Mouse (Mus musculus) heart, embryonic 14.5 days (tissue): Measurements from ENCODE around the gene Tprg. TPM values are rescaled to one million over a fixed set of nuclear protein-coding genes. Genes with fewer than 3 reads are reported as not detected.

ENCODE experiments used
- ATAC-seq: fragments of 200-750 bp; cut with Nextera tagmentation; 2 replicates; pipeline ENCODE4 v1.8.0; 2017; ENCODE audit warnings: low read depth, moderate TSS enrichment; ENCODE audit not compliant: insufficient number of reproducible peaks, insufficient read depth, low FRiP score
- H3K27ac ChIP-seq, 2 experiments: fragments of 200-500 bp in 1 of 2; fragments of 300-500 bp in 1 of 2; sonication (generic) in 1 of 2; replicated peaks in 1 of 2; 2 replicates each; pipeline ENCODE4 v1.5.1; 2012 to 2014; ENCODE audit warnings: low read depth in 2 of 2, low read length in 2 of 2, control low read depth in 1 of 2, mild to moderate bottlenecking in 1 of 2, mixed read lengths in 1 of 2; ENCODE audit not compliant: control insufficient read depth in 1 of 2, insufficient read depth in 1 of 2
- H3K27me3 ChIP-seq: fragments of 300-500 bp; sonication (generic); 2 replicates; pipeline ENCODE4 v1.6.1; 2014; ENCODE audit warnings: mild to moderate bottlenecking, low read length, control low read depth; ENCODE audit not compliant: control insufficient read depth, insufficient read depth
- H3K36me3 ChIP-seq: fragments of 300-500 bp; sonication (generic); 2 replicates; pipeline ENCODE4 v1.6.1; 2014; ENCODE audit warnings: mild to moderate bottlenecking, control low read depth, low read length, mixed read lengths; ENCODE audit not compliant: control insufficient read depth, insufficient read depth
- H3K4me1 ChIP-seq, 2 experiments: fragments of 200-500 bp in 1 of 2; fragments of 300-500 bp in 1 of 2; sonication (generic) in 1 of 2; 2 replicates each; pipeline ENCODE4 v1.6.1; 2012 to 2014; ENCODE audit warnings: low read length in 2 of 2, control low read depth in 1 of 2, mixed read lengths in 1 of 2; ENCODE audit not compliant: control insufficient read depth in 2 of 2, insufficient read depth in 2 of 2
- H3K4me2 ChIP-seq: fragments of 300-500 bp; sonication (generic); 2 replicates; pipeline ENCODE4 v1.6.1; 2014; ENCODE audit warnings: mild to moderate bottlenecking, low read length
- H3K4me3 ChIP-seq, 2 experiments: fragments of 200-500 bp in 1 of 2; fragments of 300-500 bp in 1 of 2; sonication (generic) in 1 of 2; 2 replicates each; pipeline ENCODE4 v1.5.1; 2012 to 2014; ENCODE audit warnings: low read length in 2 of 2, mild to moderate bottlenecking in 2 of 2, control low read depth in 1 of 2, low read depth in 1 of 2, moderate library complexity in 1 of 2; ENCODE audit not compliant: control insufficient read depth in 1 of 2, insufficient read depth in 1 of 2
- H3K9ac ChIP-seq: fragments of 300-500 bp; sonication (generic); 2 replicates; pipeline ENCODE4 v1.6.1; 2014; ENCODE audit warnings: mild to moderate bottlenecking, low read length
- H3K9me3 ChIP-seq: fragments of 300-500 bp; sonication (generic); 2 replicates; pipeline ENCODE4 v1.6.1; 2016; ENCODE audit warnings: low read length, control low read depth; ENCODE audit not compliant: control insufficient read depth
- WGBS: fragments of 180-500 bp; shearing (Covaris S2); extraction: QIAGEN DNeasy Blood & Tissue Kit; methylation state at CpG from one replicate; pipeline ENCODE4 v1.1.7; 2014; 5-methylcytosine and 5-hydroxymethylcytosine counted together
- polyA plus RNA-seq: library from polyadenylated mRNA; unstranded; fragments of >200 nt; fragmentation: Nextera tagmentation; extraction: Ambion mirVana; gene quantifications from 2 replicates; pipeline ENCODE4 v1.2.1, GENCODE M21; 2014

Gene Tprg
- polyA plus RNA-seq, 1 experiment from 2014 or later = not detected

DNA sequence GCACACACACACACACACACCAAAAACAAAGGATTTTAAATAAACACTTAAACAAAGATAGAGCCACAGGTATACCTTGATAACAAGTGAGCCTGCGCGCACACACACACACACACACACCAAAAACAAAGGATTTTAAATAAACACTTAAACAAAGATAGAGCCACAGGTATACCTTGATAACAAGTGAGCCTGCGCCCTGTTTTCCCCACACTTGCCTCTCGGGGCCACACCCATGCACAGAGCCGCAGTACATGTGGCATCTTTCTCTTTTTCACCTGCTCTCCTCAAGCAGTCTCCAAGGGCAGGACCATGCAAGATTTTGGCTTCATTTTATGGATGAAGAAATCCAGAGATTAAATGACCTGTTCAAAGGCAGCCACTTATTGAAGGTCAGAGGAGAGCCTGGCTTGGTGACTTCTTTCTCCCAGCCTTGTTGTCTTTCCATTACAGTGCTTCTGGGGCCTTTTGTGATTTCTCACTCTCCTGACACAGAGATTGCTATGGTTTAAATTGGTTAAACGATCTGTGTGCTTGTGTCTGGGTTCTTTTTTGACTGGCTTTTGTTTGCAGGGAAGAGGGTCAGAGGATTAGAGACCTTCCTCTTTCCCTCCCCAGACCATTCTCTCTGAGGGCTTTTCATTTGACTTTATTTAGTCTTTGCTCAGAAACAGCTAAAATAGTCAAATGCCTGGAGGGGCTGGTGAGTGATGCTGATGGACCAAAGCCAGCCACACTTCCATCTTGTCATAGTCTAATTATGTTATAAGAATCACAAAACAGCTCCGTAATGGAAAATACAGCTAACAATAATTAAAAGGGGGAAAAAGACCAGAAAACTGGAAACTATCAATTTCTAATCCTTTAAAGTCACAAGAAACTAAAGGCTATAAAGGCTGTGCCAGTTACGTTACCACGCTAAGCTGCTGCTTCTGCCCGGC is 46.9 kb downstream of the Tprg start:
- Histone ChIP-seq H3K9ac (no peak overlapping the region), H3K4me2 (no peak overlapping the region), H3K27ac (no peak overlapping the region), H3K9me3 (no peaks in the 10 kb centered on the region), H3K4me3 (no peak overlapping the region), H3K36me3 (no peaks in the 10 kb centered on the region), H3K4me1 (no peaks in the 10 kb centered on the region), H3K27me3 (no peaks in the 10 kb centered on the region)
- ATAC-seq = no peak
- WGBS = 81% methylated on average over 10 of the region's 10 CpGs

DNA sequence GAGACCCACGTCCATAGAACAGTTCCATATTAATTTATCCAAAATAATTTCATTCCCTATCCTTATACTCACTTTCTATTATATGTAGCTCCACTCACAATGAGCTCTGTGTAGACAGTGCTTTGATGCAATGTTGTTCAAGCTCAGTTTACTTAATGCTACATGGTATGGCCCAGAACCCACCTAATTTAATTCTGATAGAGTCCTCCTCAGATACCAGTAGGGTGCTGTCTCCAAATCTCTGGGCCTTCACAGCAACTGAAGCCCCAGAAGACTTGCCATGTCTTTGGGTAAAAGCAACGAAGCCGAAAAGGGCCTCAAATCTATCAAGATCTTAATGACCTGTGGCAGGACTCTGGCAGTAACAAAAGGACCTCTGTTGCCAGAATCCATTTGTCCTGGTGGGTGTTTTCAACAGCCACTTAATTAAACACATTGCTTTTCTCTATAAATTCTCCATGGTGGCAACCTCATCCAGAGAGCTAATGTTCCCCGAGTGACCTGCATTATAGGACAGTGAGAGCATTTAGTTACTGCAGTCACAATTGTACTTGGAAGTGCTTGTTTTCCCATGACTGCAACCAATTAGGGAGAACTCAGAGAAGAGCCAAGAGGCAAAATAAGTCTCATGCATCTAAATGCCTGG is 48.6 kb downstream of the Tprg start:
- no peak overlapping the region for H3K9ac ChIP-seq
- H3K36me3 ChIP-seq = no peaks in the 10 kb centered on the region
- no peak overlapping the region for H3K4me2 ChIP-seq
- no peak overlapping the region for H3K27ac ChIP-seq
- H3K27me3 ChIP-seq = no peaks in the 10 kb centered on the region
- no peaks in the 10 kb centered on the region for H3K4me1 ChIP-seq
- no peak overlapping the region for H3K4me3 ChIP-seq
- 43% methylated on average over 4 of the region's 4 CpGs for WGBS
- ATAC-seq = no peak
- no peaks in the 10 kb centered on the region for H3K9me3 ChIP-seq

DNA sequence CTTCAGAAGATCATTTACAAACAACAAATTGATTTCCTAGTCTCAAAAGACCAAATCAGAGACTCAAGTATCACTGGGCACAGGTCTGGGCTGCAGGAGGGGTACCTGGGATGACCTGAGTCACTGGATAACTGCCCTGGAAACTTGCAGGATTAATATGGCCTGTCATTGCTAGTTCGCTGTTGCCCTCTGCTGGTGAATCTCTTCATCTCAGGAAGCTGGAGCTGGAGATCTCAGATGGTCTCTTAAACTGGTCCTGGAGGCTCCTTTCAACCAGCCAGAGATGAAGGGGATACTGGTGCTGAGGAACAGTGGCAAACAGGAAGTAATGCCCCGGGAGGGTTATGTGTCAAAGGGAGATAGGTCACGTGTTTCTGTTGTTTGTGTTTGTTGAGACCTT is 63.0 kb downstream of the Tprg start:
- WGBS = 5% methylated on average over 3 of the region's 3 CpGs
- no peak overlapping the region for H3K4me2 ChIP-seq
- no peaks in the 10 kb centered on the region for H3K27me3 ChIP-seq
- no peak for ATAC-seq
- H3K4me3 ChIP-seq = no peak overlapping the region
- H3K36me3 ChIP-seq = no peaks in the 10 kb centered on the region
- no peak overlapping the region for H3K27ac ChIP-seq
- no peaks in the 10 kb centered on the region for H3K9me3 ChIP-seq
- H3K4me1 ChIP-seq = peaks cover 2 to 4% of the 10 kb centered on the region in 2 experiments; a peak in 2 of 4 replicates
- no peak overlapping the region for H3K9ac ChIP-seq

DNA sequence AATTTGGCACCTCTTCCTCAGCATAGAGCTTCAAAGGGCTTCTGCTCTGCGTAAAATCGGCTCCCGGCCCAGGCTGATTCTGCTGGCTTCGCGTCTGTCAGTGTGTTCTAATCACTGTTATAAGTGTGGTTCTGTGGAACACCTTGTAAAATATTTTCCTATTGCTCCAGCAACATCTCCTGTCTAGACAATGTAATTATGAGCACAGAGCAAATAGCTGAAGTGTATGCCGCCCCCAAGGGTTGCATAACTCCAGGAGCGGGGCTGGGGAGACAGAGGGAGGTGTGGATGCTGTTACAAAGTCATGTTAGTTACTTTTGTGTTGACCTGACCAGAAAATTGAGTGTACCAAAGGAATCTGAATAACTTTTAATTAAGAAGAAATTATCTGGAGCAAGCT is 81.2 kb downstream of the Tprg start:
- Histone ChIP-seq H3K4me3 (no peak overlapping the region), H3K4me1 (no peaks in the 10 kb centered on the region), H3K27me3 (no peaks in the 10 kb centered on the region), H3K9me3 (no peaks in the 10 kb centered on the region), H3K9ac (no peak overlapping the region), H3K27ac (no peak overlapping the region), H3K36me3 (no peaks in the 10 kb centered on the region), H3K4me2 (no peak overlapping the region)
- no peak for ATAC-seq
- WGBS = 63% methylated on average over 7 of the region's 7 CpGs

DNA sequence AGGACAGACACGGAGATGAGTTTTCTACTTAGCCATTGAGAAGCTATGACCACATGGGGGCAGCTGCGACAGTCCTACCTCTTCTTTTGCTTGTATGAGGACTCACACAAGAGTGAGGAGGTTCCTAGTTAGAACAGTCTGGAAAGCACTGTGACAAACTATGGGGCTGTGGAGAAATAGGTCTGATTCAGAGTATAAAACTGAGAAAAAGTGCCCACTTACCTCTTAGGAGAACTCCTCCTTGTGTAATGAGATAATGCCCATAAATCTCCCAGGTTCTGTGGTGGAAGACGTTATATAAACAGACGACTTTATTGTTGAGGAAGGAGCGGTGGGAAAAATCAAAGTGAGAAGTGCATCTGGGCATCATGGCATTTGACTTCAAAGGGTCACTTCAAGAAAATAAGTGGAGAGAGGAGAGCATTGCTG is 83.4 kb downstream of the Tprg start:
- Histone ChIP-seq H3K36me3 (no peaks in the 10 kb centered on the region), H3K9me3 (no peaks in the 10 kb centered on the region), H3K4me3 (no peak overlapping the region), H3K27ac (no peak overlapping the region), H3K4me1 (no peaks in the 10 kb centered on the region), H3K9ac (no peak overlapping the region), H3K4me2 (no peak overlapping the region), H3K27me3 (no peaks in the 10 kb centered on the region)
- WGBS = 63% methylated on average over 5 of the region's 5 CpGs
- no peak for ATAC-seq

DNA sequence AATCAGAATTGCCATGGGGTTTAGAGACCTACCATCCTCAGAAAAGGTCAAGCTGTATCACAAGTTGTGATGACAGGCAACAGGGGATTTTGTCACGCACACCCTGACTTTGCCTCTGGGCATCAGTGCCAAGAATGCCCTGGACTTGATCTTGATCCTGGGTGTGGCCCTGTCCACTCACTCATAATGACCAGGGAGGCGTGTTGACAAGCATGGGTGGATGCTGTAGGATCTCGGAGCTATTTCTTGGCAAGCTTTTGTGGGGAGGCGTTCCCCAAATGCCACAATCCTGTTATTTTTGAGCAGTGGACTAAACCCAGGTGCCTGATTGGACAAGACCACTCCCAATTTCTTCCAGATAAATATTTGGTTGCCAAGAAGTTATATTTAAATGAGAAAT is 87.5 kb downstream of the Tprg start:
- Histone ChIP-seq H3K4me2 (no peak overlapping the region), H3K36me3 (no peaks in the 10 kb centered on the region), H3K27me3 (no peaks in the 10 kb centered on the region), H3K9ac (no peak overlapping the region), H3K4me1 (no peaks in the 10 kb centered on the region), H3K9me3 (no peaks in the 10 kb centered on the region), H3K4me3 (no peak overlapping the region), H3K27ac (no peak overlapping the region)
- 48% methylated on average over 4 of the region's 4 CpGs for WGBS
- ATAC-seq = no peak

DNA sequence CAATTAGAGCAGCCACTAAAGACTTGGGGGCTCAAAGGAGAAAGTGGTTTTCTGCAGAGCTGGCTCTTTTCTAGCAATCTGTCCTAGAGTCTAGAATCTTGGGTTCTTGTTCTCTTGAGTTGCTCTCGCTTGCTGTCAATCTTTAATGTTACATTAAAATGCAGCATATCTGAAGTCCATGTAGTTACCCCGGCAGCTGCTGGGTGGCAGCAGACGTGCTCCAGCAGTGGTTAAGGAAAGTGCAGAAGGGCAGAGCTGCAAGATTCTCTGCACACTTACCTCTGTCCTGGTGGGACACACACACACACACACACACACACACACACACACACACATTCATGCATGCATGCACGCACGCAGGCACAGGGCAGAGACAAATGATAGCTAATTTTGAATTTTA is 88.2 kb downstream of the Tprg start:
- no peaks in the 10 kb centered on the region for H3K27me3 ChIP-seq
- H3K4me1 ChIP-seq = no peaks in the 10 kb centered on the region
- H3K9ac ChIP-seq = no peak overlapping the region
- WGBS = 53% methylated on average over 5 of the region's 5 CpGs
- H3K9me3 ChIP-seq = no peaks in the 10 kb centered on the region
- no peak for ATAC-seq
- H3K4me2 ChIP-seq = no peak overlapping the region
- H3K4me3 ChIP-seq = no peak overlapping the region
- H3K27ac ChIP-seq = no peak overlapping the region
- H3K36me3 ChIP-seq = no peaks in the 10 kb centered on the region
